Mouse (Mus musculus) heart, embryonic 12.5 days (tissue): ENCODE results near the gene A1bg. TPM values are rescaled to one million over a fixed set of nuclear protein-coding genes. Genes with fewer than 3 reads are reported as not detected.

ENCODE experiments used
- ATAC-seq: fragments of 200-750 bp; cut with Nextera tagmentation; 2 replicates; pipeline ENCODE4 v1.8.0; 2017; ENCODE audit warnings: moderate TSS enrichment, moderate library complexity; ENCODE audit not compliant: insufficient number of reproducible peaks, low FRiP score
- H3K27ac ChIP-seq: fragments of 300-500 bp; sonication (generic); 2 replicates; pipeline ENCODE4 v1.5.1; 2016; ENCODE audit warnings: mild to moderate bottlenecking, moderate library complexity; ENCODE audit not compliant: poor library complexity, severe bottlenecking
- H3K27me3 ChIP-seq: fragments of 300-500 bp; sonication (generic); replicated peaks from 2 replicates; pipeline ENCODE4 v1.6.1; 2016; ENCODE audit warnings: mild to moderate bottlenecking, moderate library complexity
- H3K36me3 ChIP-seq: fragments of 300-500 bp; sonication (generic); 2 replicates; pipeline ENCODE4 v1.6.1; 2016; ENCODE audit warnings: mild to moderate bottlenecking, moderate library complexity
- H3K4me1 ChIP-seq: fragments of 300-500 bp; sonication (generic); replicated peaks from 2 replicates; pipeline ENCODE4 v1.6.1; 2016; ENCODE audit warnings: mild to moderate bottlenecking
- H3K4me2 ChIP-seq: fragments of 300-500 bp; sonication (generic); 2 replicates; pipeline ENCODE4 v1.6.1; 2016; ENCODE audit warnings: mild to moderate bottlenecking, moderate library complexity
- H3K4me3 ChIP-seq: fragments of 300-500 bp; sonication (generic); 2 replicates; pipeline ENCODE4 v1.5.1; 2016; ENCODE audit warnings: mild to moderate bottlenecking
- H3K9ac ChIP-seq: fragments of 300-500 bp; sonication (generic); 2 replicates; pipeline ENCODE4 v1.6.1; 2016; ENCODE audit warnings: mild to moderate bottlenecking, moderate library complexity
- H3K9me3 ChIP-seq: fragments of 300-500 bp; sonication (generic); replicated peaks from 2 replicates; pipeline ENCODE4 v1.6.1; 2016; ENCODE audit warnings: mild to moderate bottlenecking, moderate library complexity
- WGBS: fragments of 180-500 bp; shearing (Covaris S2); methylation state at CpG from one replicate; pipeline ENCODE4 v1.1.7; 2016; 5-methylcytosine and 5-hydroxymethylcytosine counted together
- polyA plus RNA-seq: library from polyadenylated mRNA; unstranded; fragments of >200 nt; fragmentation: Nextera tagmentation; extraction: Ambion mirVana; gene quantifications from 2 replicates; pipeline ENCODE4 v1.2.1, GENCODE M21; 2016

The A1bg gene
- not detected in 2 replicates for polyA plus RNA-seq

GRCm38 (mm10) chr15:60922912-60923311 is at the start of gene A1bg:
Gene A1bg, minus strand, starts transcription at chr15:60923012.
- Histone ChIP-seq H3K4me3 (no peak within 1 kb of the TSS), H3K4me2 (no peak within 1 kb of the TSS), H3K27me3 (no peaks in the 10 kb centered on the region), H3K27ac (no peak within 1 kb of the TSS), H3K36me3 (no peaks in the 10 kb centered on the region), H3K4me1 (0 out of 2 replicates have a peak, but pooled peaks cover 4% of the 10 kb centered on the region), H3K9ac (no peak within 1 kb of the TSS), H3K9me3 (no peaks in the 10 kb centered on the region)
- ATAC-seq = no peak

- ATAC-seq = no peak
- Histone ChIP-seq H3K9me3 (no peaks in the 10 kb centered on the region), H3K4me1 (no peaks in the 10 kb centered on the region), H3K4me3 (no peak overlapping the region), H3K36me3 (no peaks in the 10 kb centered on the region), H3K27me3 (no peaks in the 10 kb centered on the region), H3K27ac (no peak overlapping the region), H3K9ac (no peak overlapping the region), H3K4me2 (no peak overlapping the region)
- WGBS = 63% methylated on average over 1 of the region's 1 CpGs
These were observed 45.7 kb upstream of the A1bg start for GRCm38 (mm10) chr15:60968549-60968861.

GRCm38 (mm10) chr15:60967841-60968548 is 45.2 kb upstream of the A1bg start:
- 74% methylated on average over 9 of the region's 9 CpGs for WGBS
- Histone ChIP-seq H3K4me3 (no peak overlapping the region), H3K4me1 (no peaks in the 10 kb centered on the region), H3K9me3 (no peaks in the 10 kb centered on the region), H3K4me2 (no peak overlapping the region), H3K9ac (no peak overlapping the region), H3K27ac (no peak overlapping the region), H3K36me3 (no peaks in the 10 kb centered on the region), H3K27me3 (no peaks in the 10 kb centered on the region)
- ATAC-seq = no peak

GRCm38 (mm10) chr15:60925686-60926085 is 2.9 kb upstream of the A1bg start:
- H3K27ac ChIP-seq = no peak overlapping the region
- no peak overlapping the region for H3K9ac ChIP-seq
- H3K4me2 ChIP-seq = no peak overlapping the region
- H3K4me1 ChIP-seq = 0 out of 2 replicates have a peak, but pooled peaks cover 4% of the 10 kb centered on the region
- WGBS = 20% methylated on average over 4 of the region's 4 CpGs
- ATAC-seq = no peak
- H3K9me3 ChIP-seq = no peaks in the 10 kb centered on the region
- no peaks in the 10 kb centered on the region for H3K36me3 ChIP-seq
- no peak overlapping the region for H3K4me3 ChIP-seq
- no peaks in the 10 kb centered on the region for H3K27me3 ChIP-seq

- no peak overlapping the region for H3K4me2 ChIP-seq
- no peak for ATAC-seq
- H3K4me3 ChIP-seq = no peak overlapping the region
- no peak overlapping the region for H3K27ac ChIP-seq
- 64% methylated on average over 6 of the region's 6 CpGs for WGBS
- no peak overlapping the region for H3K9ac ChIP-seq
- no peaks in the 10 kb centered on the region for H3K9me3 ChIP-seq
- no peaks in the 10 kb centered on the region for H3K27me3 ChIP-seq
- H3K36me3 ChIP-seq = no peaks in the 10 kb centered on the region
- H3K4me1 ChIP-seq = no peaks in the 10 kb centered on the region
These were observed 18.8 kb downstream of the A1bg start for GRCm38 (mm10) chr15:60903763-60904697.

GRCm38 (mm10) chr15:60898187-60898965 is 24.4 kb downstream of the A1bg start:
- 63% methylated on average over 6 of the region's 6 CpGs for WGBS
- Histone ChIP-seq H3K4me3 (no peak overlapping the region), H3K9me3 (no peaks in the 10 kb centered on the region), H3K36me3 (no peaks in the 10 kb centered on the region), H3K4me1 (peaks cover 1% of the 10 kb centered on the region), H3K4me2 (no peak overlapping the region), H3K9ac (no peak overlapping the region), H3K27ac (no peak overlapping the region), H3K27me3 (no peaks in the 10 kb centered on the region)
- ATAC-seq = no peak

- H3K9me3 ChIP-seq = no peaks in the 10 kb centered on the region
- H3K9ac ChIP-seq = no peak overlapping the region
- peaks cover 10% of the 10 kb centered on the region for H3K4me1 ChIP-seq
- no peak for ATAC-seq
- H3K27ac ChIP-seq = no peak overlapping the region
- H3K4me3 ChIP-seq = no peak overlapping the region
- no peak overlapping the region for H3K4me2 ChIP-seq
- H3K27me3 ChIP-seq = no peaks in the 10 kb centered on the region
- 85% methylated on average over 2 of the region's 2 CpGs for WGBS
- H3K36me3 ChIP-seq = no peaks in the 10 kb centered on the region
These were observed 26.8 kb downstream of the A1bg start for GRCm38 (mm10) chr15:60896040-60896439.

GRCm38 (mm10) chr15:60892976-60893463 is 29.8 kb downstream of the A1bg start:
- 42% methylated on average over 3 of the region's 3 CpGs for WGBS
- H3K4me3 ChIP-seq = no peak overlapping the region
- no peak overlapping the region for H3K9ac ChIP-seq
- H3K36me3 ChIP-seq = no peaks in the 10 kb centered on the region
- no peak for ATAC-seq
- H3K27me3 ChIP-seq = no peaks in the 10 kb centered on the region
- peaks cover 10% of the 10 kb centered on the region for H3K4me1 ChIP-seq
- H3K9me3 ChIP-seq = no peaks in the 10 kb centered on the region
- no peak overlapping the region for H3K4me2 ChIP-seq
- no peak overlapping the region; the same call in 1 of the 2 replicates for H3K27ac ChIP-seq

GRCm38 (mm10) chr15:60888724-60889123 is 34.1 kb downstream of the A1bg start:
- no peak for ATAC-seq
- H3K4me3 ChIP-seq = no peak overlapping the region
- H3K4me1 ChIP-seq = peaks cover 10% of the 10 kb centered on the region
- WGBS = 91% methylated on average over 2 of the region's 2 CpGs
- no peaks in the 10 kb centered on the region for H3K36me3 ChIP-seq
- no peak overlapping the region for H3K27ac ChIP-seq
- H3K4me2 ChIP-seq = no peak overlapping the region
- H3K27me3 ChIP-seq = no peaks in the 10 kb centered on the region
- H3K9ac ChIP-seq = no peak overlapping the region
- no peaks in the 10 kb centered on the region for H3K9me3 ChIP-seq

- Histone ChIP-seq H3K27ac (no peak overlapping the region), H3K4me3 (no peak overlapping the region), H3K9ac (no peak overlapping the region), H3K4me2 (no peak overlapping the region), H3K9me3 (no peaks in the 10 kb centered on the region), H3K36me3 (no peaks in the 10 kb centered on the region), H3K4me1 (no peaks in the 10 kb centered on the region), H3K27me3 (no peaks in the 10 kb centered on the region)
- no peak for ATAC-seq
- WGBS = 75% methylated on average over 6 of the region's 6 CpGs
These were observed 47.1 kb downstream of the A1bg start for GRCm38 (mm10) chr15:60875721-60876120.

GRCm38 (mm10) chr15:60862417-60862816 is 60.4 kb downstream of the A1bg start:
- Histone ChIP-seq H3K27me3 (no peaks in the 10 kb centered on the region), H3K27ac (no peak overlapping the region), H3K4me1 (no peaks in the 10 kb centered on the region), H3K4me2 (no peak overlapping the region), H3K36me3 (no peaks in the 10 kb centered on the region), H3K4me3 (no peak overlapping the region), H3K9me3 (0 out of 2 replicates have a peak, but pooled peaks cover 2% of the 10 kb centered on the region), H3K9ac (no peak overlapping the region)
- WGBS = 74% methylated on average over 3 of the region's 3 CpGs
- ATAC-seq = no peak
